Mouse (Mus musculus): ENCODE measurements around the gene Gm42906.

- TF ChIP-seq CTCF (IDR thresholded peaks at IDR 0.05; ENCODE audit: extremely low read depth, insufficient read depth, low read length) (no peak), POLR2A (IDR thresholded peaks at IDR 0.05; ENCODE audit: extremely low read depth, insufficient read depth, low read length) (no peak)
Measured at GRCm38 (mm10) chr5:151071430-151071829, 356.5 kb downstream of the Gm42906 start.
